Mouse (Mus musculus): Measurements from ENCODE around the gene Tmem42.
A peak's percentile ranks its signal among the peaks of the same experiment; 100 is the strongest.

The Tmem42 gene

GRCm38 (mm10) chr9:123020995-123021631, at the start of gene Tmem42:
TSS of gene Tmem42 (plus strand) at chr9:123021326.
- DNase-seq = peak; percentile 86 to 95

DNA sequence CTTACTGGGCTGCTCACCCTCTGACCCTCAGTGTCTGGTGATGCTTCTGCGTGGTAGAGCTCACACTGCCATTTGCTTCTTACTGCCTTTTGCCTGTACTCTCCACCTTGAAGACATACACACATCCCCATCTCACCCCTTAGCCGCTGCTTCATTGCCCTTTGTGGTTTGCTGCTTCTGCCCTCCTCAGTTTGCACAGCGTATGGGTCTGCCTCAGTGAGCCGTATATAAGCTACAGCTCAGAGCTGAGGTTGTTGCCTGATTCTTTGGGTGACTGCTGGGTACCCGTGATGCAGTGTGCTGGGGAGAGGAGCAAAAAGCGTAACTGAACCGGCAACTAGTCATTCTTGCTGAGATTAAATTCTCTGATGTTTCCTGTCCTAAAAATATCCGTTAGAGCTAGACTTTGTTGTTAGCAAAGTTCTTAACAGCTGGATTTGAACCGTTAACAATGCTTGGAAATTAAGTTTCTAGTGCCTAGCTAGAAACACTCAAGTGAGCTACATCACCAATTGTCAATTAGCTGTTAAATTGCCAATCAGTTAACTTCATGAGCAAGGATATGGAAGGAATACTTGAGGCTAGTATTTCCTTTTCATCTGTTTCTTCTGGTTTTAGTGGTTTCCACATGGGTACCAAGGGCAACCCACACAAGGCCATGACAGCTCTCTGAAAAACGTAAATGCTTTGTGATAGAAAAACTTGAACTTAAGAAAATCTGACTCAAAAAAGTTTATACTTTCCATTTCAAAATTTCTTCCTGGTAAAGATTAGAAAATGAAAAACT, 22.5 kb upstream of the Tmem42 start:
- no peak for DNase-seq

DNA sequence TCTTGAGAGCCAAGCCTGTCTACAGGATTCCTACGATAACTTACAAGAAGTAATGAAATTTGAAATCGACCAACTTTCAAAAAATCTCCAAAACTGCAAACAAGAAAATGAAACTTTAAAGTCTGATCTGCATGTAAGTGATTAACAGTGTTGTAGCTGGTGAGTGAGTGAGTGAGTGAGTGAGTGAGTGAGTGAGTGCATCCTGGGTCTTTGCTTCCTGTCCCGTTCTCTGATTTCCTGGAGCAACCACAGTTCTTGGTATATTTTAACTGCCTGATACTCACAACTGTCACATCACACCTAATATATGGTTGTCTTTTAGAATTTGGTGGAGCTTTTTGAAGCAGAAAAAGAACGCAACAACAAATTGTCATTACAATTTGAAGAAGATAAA, 21.9 kb upstream of the Tmem42 start:
- DNase-seq = no peak

GRCm38 (mm10) chr9:123004718-123005117, 16.4 kb upstream of the Tmem42 start:
- no peak for DNase-seq

- DNase-seq = peak in 1 of 2 experiments; percentile 8
Observed at GRCm38 (mm10) chr9:123006071-123006470, 15.1 kb upstream of the Tmem42 start.

GRCm38 (mm10) chr9:123021636-123022379, 682 bp downstream of the Tmem42 start:
- no peak for DNase-seq

- no peak for DNase-seq
Observed at GRCm38 (mm10) chr9:123024201-123024600, 3.1 kb downstream of the Tmem42 start.

DNA sequence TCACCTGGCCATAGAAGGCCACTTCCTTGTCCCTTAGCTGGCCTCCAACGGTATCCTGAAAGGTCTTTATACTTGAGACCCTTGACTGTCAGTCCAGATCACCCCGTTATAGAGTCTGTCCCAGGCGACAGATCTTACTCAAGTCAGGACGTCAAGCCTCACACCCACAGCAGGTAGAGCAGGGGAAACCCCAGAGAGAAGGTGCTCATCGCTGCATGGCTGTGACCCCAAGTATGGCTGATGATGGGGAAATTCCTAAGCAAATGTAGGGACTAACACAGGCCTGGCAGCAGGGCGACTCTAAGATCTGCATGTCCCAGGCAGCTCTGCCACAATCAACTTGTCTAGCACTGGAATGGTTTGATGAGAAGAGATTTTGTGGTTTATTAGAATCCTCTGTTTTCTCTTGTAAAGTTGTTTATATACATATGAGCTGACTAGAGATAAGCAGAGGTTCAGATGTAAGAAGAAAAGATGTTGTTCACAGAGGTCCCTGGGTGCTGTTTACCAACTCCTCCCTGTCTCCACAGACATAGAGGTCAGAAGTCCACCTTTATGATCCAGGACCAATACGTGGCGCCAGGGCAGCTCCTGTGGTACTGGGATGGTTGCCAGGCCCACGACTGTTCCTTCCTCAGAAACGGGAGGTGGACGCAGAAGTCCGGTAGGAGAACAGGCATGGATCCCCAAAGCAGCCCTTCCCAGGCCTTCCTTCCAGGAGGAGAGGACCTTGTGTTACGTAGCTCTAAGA, 10.5 kb downstream of the Tmem42 start:
- DNase-seq = no peak

DNA sequence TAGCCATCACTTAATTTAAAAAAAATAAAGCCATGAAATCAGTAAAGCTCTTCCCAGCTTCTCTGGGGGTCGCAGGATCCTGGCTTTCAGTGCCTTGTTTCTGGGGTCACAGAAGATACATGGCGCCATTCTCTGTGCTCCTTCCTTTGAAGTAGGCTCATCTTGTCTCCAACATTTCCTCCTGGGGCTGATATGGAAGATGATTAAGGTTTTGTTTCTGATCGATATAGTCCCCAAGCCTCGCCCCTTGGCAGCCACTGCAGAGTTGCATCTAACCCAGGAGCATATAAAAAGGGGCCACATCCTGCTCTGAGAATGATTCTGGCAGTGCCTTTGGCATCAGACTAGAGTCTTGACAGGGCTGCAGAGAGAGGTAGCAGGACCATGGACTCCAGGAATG, 13.3 kb downstream of the Tmem42 start, which contains the start of gene Tgm4:
Tgm4 (plus strand) TSS at position 301 of the 400 bp plus-strand sequence.
- no peak for DNase-seq

GRCm38 (mm10) chr9:123047665-123048064, 26.5 kb downstream of the Tmem42 start:
- no peak for DNase-seq

DNA sequence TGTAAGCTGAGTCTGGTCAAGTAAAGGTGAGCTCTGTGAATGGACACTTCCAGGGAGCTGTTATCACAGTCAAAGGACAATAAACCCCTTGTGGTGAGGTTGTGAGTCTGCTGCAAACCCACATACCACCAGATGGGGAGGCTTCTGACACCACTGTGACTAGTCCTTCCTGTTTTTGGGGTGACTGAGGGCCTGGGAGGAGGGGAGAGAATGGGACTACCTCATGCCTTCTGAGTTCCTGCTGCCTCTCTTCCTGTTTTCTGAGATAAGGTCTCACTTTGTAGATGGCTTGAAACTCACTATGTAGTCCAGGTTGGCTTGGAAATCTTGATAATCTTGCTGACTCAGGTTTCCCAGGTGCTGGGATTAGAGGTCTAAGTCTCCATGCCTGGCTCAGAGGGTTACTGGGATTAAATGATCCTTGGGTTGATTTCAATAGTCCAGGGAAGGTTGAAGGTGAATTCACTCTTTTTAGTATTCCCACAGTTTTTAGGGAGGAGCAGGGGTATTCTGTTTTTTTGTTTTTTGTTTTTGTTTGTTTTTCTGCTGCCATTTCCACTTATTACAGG, 37.7 kb downstream of the Tmem42 start:
- no peak for DNase-seq

- DNase-seq = no peak
Observed at GRCm38 (mm10) chr9:123060172-123060571, 39.0 kb downstream of the Tmem42 start.
